Mouse (Mus musculus) activated CD4-positive, CD25-positive, alpha-beta regulatory T cell, adult 4 months (primary cell): Measurements from ENCODE around the gene Slf2. TPM values are rescaled to one million over a fixed set of nuclear protein-coding genes. Genes with fewer than 3 reads are reported as not detected.
A peak's percentile ranks its signal among the peaks of the same experiment; 100 is the strongest.

Source experiments
- ATAC-seq: one replicate; pipeline ENCODE4 v1.8.0; 2017
- polyA plus RNA-seq, 2 experiments: library from polyadenylated mRNA; unstranded; fragments of 100-300 nt; shearing (Covaris generic); gene quantifications; one replicate each; pipeline ENCODE4 v1.2.1; 2017

Slf2 gene
- 10 to 100 TPM; 19.6 to 23.0 TPM for polyA plus RNA-seq

DNA sequence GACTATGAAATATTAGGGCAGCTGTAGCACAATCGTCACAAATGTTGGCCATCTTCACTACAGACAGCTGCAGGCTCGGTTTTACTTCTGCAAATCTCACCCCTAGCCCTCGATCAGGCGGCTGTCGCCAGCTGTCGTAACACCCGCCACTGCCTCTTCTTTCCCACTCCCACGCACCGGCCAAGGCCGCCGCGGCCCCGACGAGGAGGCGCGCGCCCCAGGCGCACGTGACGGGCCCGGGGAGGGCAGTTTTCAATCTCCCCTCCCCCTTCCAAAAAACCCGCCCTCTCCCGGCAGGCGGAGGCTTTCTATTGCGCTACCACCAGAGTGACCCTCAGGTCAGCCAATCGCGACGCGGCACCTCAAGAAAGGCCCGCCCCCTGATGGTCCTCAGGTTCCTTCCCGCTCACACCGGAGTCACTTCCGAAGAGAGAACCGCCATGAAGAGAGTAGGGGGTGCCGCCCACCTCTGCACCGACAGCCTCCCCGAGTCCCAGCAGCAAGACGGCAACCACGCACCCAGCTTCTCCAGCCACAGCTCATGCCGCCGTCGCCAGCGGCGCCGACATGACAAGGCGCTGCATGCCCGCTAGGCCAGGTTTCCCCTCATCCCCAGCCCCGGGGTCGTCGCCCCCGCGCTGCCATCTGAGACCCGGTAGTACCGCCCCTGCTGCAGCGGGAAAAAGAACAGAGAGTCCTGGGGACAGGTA is at the start of gene Slf2:
TSS of gene Slf2 (plus strand) at position 408 of the 710 bp plus-strand sequence.
- peak; percentile 99 for ATAC-seq

DNA sequence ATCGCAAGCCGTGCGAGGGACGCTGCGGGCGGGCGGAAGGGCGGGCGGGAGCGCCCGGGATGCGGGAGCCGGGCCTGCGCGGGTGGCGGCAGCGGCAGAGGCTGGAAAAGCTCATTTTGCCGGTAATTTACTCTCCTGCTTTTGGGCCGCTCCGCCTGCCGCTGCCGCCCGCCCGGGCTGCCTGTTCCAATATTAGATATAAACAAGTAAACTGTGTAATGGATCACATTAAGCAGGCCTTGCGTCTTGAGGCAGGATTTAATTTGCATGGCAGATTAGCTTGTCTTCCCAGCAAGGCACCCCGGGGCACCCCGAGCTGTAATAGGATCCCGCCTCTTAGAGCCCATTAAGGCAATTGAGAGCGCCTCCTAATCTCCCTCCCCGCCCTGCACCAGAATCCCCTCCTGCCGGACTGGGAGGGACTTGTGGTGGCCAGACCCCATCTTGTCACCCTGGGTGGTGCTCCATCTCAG is 48.4 kb upstream of the Slf2 start:
- no peak for ATAC-seq

DNA sequence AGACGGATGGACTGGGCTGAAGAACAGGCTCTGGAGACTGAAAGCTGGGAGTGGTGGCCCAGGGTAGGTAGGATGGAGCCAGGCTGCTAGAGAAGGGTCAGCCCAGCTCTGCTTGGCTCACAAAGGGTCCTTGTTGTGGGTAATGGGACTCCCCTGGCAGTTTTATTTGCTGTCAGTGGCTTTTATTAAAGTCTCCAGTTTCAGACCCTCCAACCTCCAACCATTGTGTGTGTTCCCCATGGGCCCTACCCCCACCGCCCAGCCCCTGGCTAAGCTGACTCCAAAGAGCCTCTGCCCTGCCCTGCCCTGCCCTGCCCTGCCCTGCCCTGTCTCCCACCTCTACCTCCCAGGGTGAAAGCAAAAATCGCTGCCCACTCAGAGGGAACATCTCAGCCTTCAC is 46.6 kb upstream of the Slf2 start:
- ATAC-seq: no peak

DNA sequence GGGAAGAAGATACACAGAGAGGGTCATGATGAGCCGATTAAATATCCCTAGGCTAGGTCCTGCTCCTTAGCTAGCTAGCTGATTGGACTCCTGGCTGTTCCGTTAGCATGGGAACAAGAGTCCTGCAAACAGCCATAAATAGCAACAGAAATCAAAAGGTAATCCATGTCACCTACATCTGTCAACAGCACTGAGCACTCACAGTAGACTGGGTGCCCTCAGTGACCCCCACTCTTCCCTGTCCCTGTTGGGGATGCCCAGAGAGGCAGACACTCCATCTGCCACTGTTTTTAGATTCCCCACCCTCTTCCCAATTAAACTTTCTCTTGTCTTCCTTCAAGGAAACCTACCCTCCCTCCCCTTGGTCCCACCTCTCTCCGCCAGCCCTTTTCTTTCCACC is 44.5 kb upstream of the Slf2 start:
- no peak for ATAC-seq

DNA sequence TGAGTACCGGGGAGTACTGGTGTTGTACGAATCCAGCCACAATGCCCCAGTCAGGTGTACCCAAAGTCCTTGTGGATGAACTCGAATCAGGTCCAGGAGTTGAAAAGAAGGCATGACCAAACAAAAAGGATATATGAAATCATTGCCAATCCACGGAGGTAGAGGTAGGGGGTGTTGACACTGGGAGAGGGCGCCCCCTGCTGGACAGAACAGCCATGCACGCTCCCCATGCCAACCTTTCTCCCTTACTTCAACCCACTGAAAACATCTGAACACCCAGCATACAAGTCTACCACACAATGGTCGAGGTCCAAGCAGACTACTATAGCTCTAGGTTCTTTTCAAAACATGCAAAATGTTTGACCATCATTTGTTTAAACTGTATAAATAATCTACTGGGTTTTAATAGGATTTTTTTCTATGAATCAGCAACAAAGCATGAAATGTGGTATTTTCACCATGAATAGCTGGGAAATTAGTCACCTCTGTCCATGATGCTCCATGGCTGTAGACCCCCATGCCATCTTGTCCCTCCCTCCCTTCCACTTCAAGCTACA is 43.2 kb upstream of the Slf2 start:
- no peak for ATAC-seq

DNA sequence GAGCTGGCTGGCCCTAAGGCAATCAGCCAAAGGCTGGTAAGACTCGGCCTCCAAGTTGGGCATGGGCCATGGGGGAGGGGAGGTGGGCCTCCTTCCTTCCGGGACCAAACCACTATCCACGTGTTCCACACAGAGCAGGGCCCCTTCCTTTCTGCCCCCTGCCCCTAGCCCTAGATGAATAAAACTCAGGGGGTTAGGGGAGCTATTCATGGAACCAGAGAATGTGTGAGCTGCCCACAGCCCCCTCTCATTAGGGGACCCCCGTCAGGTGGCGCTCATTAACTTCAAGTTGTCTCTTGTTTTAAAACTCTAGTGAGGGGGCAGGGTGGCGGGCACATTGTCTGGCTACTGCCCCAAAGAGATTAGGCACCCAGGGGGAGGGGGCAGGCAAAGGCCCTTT is 41.4 kb upstream of the Slf2 start:
- no peak for ATAC-seq

DNA sequence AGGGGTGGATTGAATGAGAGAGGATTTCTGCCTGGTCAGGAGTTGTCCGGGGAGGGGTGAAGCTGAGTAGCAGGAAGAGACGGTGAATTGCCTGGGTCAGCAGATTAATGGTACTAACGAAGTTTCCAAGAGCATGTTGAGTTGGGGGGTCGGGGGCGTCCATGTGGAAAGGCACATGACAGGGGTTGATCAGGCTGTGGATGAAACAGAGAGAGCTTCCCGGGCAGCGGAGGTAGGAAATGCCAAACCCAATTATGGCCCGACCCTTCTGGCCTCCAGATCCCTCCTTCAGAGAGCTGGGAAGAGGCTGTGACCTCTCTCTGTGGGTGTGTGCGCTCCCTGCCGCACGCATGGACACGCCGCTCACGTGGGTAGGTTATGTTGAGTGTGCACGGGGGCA is 39.5 kb upstream of the Slf2 start:
- ATAC-seq: no peak

DNA sequence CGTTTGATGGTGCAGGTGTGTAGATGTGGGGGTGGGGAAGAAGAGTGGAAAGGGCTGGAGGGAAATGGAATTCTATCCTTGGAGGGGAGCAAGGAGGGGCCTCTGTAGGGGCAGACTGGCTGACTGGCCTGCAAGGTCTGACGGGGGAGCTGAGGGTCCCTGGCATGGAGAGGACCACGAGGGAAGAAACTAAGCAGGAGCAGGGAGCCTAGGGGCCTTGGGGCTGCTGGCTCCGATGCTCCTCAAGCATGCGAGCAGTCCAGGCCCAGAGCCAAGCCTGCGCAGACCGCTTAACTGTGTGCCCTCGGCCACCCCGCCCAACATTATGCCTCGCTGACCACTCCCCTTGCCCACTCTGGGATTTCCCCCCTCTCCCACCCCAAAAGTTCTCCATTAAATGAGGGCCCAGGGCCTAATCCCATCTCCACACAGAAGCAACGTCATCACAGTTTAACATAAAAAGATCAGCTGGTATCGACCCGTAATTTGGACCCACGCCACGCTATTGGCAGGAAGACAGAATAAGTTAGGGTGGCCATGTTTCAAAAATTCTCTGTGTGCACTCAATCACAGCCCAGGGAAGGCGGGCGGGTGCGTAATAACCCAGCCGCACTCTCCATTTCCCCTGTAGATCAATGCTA is 37.6 kb upstream of the Slf2 start:
- ATAC-seq: no peak

DNA sequence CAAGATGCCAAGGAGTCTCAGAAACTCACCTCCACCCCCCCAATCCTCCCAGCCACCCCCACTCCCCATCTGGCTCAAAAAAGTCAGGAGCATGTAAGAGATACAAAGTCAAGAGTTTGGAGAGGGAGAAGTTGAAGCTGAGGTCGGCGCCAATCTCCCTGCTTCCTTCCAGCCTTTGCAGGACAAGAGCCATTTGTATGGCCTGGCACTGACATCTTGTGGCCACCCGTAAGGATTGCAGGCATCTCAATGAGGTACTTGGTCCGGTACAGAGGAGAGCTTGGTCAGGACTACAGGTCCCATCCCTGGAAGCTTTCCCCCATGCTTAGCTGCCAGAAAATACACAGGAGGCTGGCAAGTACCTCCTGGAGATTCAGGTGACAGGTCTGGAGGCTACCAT is 35.7 kb upstream of the Slf2 start:
- peak; percentile 28 for ATAC-seq

DNA sequence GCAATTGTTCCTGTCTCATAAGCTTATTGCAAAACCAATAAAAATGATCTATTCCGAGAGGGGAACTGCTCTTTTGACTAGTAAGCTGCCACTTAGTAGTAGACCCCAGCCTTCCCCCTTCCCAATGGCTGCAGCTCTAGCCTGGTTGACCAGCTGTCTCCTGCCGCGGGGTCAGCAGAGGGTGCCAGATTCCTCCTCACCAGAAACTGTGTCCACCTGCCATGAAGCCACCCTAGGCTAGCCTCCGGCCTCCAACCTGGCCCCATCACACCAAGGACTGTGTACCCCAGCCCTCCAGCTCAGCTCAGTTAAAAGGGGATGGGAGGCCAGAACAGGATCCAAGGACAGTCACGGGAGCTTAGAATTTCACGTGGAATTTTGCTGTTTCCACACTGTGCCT is 34.5 kb upstream of the Slf2 start:
- ATAC-seq: no peak

DNA sequence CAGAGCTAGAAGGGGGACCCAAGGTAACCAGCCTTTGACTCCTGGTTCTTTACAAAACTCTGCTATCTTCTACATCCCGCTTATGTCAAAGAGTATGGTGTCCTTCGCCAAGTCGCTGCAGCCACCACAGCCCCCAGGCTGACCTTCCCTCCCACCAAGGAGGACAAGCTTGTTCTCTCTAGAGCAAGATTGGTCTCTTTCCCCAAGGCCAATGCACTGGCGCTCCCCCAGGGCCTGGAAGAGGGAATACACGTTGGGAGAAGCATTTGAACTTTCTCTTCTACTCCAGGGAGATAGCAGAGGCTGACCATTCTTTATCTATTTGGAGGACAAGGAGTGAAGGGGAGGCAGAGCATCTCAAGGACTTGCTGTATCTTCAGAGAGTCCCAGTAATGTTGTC is 33.4 kb upstream of the Slf2 start:
- no peak for ATAC-seq

DNA sequence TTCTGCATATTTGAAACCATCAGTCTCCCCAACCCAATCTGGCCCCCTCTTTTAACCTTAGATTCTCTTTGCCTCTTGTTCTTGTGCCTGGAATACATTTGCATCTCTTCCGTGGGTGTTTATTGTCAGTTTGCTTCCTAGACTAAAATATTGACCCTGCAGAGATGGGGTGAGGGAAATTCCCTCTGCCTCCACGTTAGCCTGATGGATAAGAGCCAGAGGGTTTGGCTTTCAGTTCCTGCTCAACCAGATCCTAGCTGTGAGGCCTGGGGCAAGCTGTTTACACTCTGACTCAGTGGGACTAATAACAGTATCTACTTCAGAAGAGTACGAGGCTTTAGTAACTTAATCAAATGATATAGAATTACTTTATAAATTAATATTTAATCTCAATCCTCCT is 32.3 kb upstream of the Slf2 start:
- ATAC-seq: no peak

DNA sequence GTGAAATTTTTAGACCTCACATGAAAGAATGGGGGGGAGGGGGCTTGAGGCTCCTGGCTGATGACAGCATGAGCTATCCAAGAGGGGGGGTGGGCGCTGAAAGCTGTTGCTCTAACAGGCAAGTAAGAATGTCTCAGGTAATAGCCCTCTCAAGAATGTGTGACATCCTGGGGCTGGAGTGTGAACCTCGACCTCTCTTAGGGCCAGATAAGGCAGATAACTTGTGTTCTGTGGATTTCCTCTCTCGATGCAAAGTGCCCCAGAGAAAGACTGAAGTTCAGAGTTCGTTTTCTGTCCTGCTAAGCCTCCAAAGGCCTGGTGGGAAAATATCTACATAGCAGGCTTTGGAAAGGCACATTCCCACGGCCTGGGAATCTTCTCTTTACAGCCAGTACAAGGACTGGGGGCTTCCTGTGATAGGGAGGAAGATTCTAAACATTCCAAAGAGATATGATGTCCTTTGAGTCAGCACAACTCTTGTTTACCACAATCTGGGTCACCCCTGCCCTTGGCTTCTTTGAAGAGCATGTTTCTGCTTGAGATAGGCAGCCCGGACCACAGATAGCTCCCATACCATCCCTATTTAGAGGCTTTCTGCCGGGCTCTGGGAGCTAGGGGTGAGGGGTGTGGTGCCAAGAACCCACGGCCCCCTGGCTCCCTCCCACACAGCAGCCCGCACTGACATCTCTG is 31.7 kb upstream of the Slf2 start:
- ATAC-seq: no peak

DNA sequence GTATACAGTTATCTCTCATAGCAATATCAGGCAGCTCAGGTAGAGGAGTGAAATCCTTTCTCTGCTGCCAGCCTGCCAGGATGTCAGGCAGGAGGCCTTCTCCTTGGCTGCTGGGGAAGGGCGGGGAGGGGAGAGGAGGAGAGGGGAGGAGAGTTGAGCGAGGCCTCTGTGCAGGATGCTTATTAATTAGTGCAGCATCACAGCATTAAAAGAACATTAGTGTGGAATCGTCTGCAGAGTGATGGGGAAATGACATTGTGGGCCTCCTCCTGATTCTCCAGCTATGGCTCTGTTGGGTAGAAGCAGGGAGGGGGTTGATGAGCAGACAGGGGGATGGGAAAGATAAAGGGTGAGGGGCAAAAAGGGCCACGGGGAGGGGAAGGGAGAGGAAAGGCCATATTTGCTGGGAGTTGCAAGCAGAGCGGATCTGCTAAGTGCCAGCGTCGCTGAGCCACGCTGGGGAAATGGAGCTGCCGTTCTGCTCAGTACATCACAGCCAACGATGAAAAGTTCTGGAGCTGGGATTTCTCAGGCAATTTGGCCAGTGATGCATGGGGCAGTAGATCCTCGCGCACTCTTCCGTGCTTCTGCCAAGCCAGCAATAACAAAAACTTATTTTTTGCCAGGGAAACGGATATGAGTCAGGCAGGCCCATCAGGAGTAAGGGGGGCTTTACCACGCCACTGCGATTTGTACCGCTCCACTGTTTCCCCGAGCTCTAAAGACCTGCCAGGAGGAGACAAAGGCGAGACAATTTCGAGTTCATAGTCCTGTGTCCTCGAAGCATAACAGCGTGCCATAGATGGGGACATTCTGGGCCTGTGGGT is 30.8 kb upstream of the Slf2 start:
- no peak for ATAC-seq

DNA sequence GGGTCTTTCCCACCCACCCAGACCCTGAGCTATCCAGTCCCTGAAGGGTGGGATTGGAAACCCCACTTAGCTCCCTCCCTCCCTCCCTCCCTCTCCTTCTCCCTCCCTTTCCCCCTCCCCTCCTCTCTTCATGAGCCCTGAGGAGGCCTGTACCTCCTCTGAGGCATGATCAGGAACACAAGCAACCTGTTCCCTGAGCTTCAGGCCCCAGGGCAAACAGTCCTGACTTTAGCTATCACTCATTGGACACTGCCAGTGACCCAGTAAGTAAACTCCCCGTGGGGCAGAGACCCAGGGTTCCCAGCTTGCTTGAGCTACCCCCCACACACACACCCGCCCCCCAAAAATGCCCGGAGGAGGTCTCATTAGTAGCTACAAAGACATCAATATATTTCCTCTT is 29.9 kb upstream of the Slf2 start:
- no peak for ATAC-seq

DNA sequence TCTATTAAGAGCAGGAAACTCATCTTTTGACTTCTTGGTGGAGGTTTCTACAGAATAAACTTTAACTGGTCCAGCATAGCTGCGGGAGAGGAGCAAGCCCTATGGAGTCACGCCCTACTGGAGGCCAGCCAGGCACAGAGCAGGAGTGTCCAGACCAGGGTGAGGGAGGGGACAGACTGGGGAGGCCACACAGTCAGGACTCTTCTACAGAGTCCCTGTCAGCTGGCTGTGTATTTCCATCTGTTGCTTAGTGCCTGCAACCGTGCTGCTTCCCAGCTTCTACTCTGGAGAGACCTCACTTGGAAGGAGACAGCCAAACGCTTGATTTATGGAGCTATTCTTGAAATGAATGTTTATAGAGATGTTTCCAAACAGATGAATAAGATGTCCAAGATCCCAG is 28.6 kb upstream of the Slf2 start:
- no peak for ATAC-seq

DNA sequence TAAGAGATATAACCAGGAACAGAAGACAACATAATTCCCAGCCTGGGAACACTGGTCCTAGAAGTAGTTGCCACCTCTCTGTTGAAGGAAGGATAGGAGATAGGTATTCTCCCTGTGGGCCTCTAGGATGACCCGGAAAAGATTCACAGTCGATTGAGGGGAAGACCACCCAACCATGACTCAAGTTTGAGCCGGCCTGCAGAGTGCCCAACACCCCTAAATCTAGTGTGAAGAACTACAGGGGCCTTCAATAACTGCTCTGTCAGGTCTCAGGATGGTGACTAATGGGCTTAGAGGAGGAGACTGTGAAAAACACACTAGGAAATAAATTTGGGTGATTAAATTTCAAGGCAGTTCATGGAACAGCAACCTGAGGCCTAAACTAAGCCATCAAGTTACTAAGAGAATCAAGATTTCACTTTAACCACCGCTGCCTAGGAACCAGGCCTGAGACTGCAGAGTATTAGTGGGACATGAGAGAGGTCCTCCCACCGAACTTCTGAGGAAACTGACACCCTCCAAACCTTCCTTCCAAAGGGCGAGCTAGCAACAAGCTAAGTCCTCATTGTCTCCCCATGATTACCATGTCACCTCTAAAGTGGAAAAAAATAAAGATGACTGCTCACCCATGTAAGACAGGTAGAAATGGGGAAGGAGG is 27.5 kb upstream of the Slf2 start:
- no peak for ATAC-seq

DNA sequence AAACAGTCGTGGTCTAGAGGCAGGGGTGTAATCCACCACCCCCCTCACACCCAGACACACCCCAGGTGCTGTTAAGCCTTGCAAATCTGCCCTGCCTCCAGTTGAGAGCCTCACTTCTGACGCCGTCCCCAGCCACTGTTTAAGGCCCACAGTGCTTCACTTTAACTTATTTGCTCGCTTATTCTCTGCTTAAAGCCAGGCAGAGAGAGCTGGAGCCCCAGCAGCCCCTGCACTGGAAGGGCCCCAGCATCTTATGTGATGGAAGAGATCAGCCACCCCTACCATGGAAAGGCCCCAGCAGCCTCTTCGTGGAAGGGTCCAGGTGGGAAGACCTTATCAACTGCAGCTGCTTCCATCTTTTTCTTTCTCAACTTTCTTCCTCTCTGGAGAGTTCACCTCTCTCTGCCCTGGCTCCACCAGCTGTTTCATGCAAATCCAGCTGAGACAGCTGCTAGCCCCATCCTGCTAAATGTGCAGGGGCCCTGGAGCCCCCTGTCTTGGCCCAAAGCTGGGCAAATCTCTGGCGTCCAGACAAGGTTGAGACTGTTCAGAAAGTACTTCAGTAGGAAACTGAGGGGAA is 26.7 kb upstream of the Slf2 start:
- no peak for ATAC-seq

DNA sequence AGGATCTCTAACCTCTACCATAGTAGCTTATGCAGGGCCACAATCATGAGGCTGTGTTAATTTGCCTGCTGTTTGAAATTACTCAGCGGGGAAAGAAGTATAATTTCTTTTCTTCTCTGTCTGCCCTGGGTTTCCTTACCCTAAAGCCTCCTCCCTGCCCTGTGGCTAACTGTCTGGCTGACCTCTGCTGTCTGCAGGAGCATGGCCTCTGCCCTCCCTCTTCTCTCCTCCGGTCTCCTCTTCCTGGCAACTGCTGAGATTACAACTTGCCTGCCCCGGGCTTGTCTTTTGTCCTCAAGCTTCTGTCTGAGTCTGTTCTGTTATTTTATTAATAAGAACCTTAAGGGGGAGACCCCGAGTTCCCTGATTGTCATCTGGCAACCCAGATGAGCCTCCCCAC is 25.6 kb upstream of the Slf2 start:
- no peak for ATAC-seq

DNA sequence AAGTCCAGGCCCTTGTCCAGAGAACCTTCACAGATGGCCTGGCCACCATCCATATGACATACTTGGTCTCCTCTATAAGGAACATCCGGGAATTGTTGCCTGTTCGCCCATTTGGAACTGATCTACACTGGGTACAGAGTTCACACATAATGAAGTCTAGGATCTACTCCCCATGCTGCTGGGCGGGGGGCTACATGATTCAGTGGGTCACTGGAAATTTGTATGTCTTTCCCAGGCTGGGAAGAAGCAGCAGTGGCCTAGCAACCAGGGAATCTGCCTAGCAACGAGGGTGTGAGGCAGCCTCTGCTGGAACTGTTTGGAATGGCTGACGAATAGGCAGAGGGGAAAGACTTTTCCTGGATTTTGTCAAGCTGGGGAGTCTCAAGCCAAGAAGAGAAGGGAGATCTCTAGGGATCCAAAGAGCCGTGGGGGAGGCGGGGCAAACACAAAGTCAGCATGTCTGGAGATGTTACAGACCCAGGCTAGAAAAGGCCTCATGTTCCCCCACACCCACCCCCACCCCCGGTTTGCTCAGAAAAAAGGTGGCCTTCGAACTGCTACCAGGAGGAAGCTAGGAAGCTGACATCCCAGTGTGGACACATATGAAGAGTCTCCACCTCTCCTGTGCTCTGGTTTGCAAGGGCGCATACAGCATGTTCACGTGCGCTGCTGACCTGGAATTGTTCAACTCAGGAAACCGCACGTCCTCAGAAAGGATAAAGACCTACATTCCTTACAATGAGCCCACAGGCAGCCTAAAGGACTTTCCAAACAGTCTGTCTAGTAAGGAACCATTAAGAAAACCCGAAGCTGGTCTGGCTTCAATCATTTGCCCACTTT is 22.9 kb upstream of the Slf2 start:
- ATAC-seq: no peak
